Mouse (Mus musculus): ENCODE measurements around the gene Sorcs2. TPM values are rescaled to one million over a fixed set of nuclear protein-coding genes. Genes with fewer than 3 reads are reported as not detected.

The Sorcs2 gene
- polyA plus RNA-seq, 1 experiment from 2014 or later: 10.9 TPM

GRCm38 (mm10) chr5:36220105-36220504 lies 177.8 kb downstream of the Sorcs2 start:
- Histone ChIP-seq H3K9ac (no peak overlapping the region), H3K36me3 (no peaks in the 10 kb centered on the region), H3K4me2 (no peak overlapping the region), H3K4me3 (no peak overlapping the region), H3K27ac (replicated peaks) (no peak overlapping the region), H3K27me3 (replicated peaks) (no peaks in the 10 kb centered on the region), H3K4me1 (0 out of 2 replicates have a peak, but pooled peaks cover 4% of the 10 kb centered on the region), H3K9me3 (peaks cover 6% of the 10 kb centered on the region)
- ATAC-seq (ENCODE audit: extremely low read depth, insufficient number of reproducible peaks, low FRiP score, low TSS enrichment): no peak
- WGBS: 84% methylated on average over 4 of the region's 4 CpGs

GRCm38 (mm10) chr5:36213310-36213709 lies 184.6 kb downstream of the Sorcs2 start:
- Histone ChIP-seq H3K36me3 (peaks cover 4% of the 10 kb centered on the region; the same call in 1 of the 2 replicates), H3K27me3 (replicated peaks) (no peaks in the 10 kb centered on the region), H3K4me1 (0 out of 2 replicates have a peak, but pooled peaks cover 5% of the 10 kb centered on the region), H3K27ac (replicated peaks) (no peak overlapping the region), H3K9ac (no peak overlapping the region), H3K9me3 (peaks cover 14% of the 10 kb centered on the region), H3K4me2 (no peak overlapping the region), H3K4me3 (no peak overlapping the region)
- WGBS: 70% methylated on average over 10 of the region's 10 CpGs
- ATAC-seq (ENCODE audit: extremely low read depth, insufficient number of reproducible peaks, low FRiP score, low TSS enrichment): no peak

GRCm38 (mm10) chr5:36208803-36209202 lies 189.1 kb downstream of the Sorcs2 start:
- no peak for ATAC-seq (ENCODE audit: extremely low read depth, insufficient number of reproducible peaks, low FRiP score, low TSS enrichment)
- H3K27ac ChIP-seq (replicated peaks): no peak overlapping the region
- no peak overlapping the region for H3K4me3 ChIP-seq
- peaks cover 12% of the 10 kb centered on the region for H3K4me1 ChIP-seq
- H3K9ac ChIP-seq: no peak overlapping the region
- no peaks in the 10 kb centered on the region for H3K27me3 ChIP-seq (replicated peaks)
- H3K9me3 ChIP-seq: no peaks in the 10 kb centered on the region
- H3K36me3 ChIP-seq: no peaks in the 10 kb centered on the region
- no peak overlapping the region for H3K4me2 ChIP-seq
- WGBS: 79% methylated on average over 3 of the region's 3 CpGs

- WGBS: 61% methylated on average over 11 of the region's 11 CpGs
- no peaks in the 10 kb centered on the region for H3K27me3 ChIP-seq (replicated peaks)
- ATAC-seq (ENCODE audit: extremely low read depth, insufficient number of reproducible peaks, low FRiP score, low TSS enrichment): no peak
- H3K4me3 ChIP-seq: no peak overlapping the region
- H3K4me1 ChIP-seq: peaks cover 21% of the 10 kb centered on the region
- no peak overlapping the region for H3K27ac ChIP-seq (replicated peaks)
- no peak overlapping the region for H3K9ac ChIP-seq
- H3K9me3 ChIP-seq: no peaks in the 10 kb centered on the region
- H3K4me2 ChIP-seq: no peak overlapping the region
- H3K36me3 ChIP-seq: no peaks in the 10 kb centered on the region
These were observed 192.5 kb downstream of the Sorcs2 start for GRCm38 (mm10) chr5:36205397-36205796.

- no peak for ATAC-seq (ENCODE audit: extremely low read depth, insufficient number of reproducible peaks, low FRiP score, low TSS enrichment)
- 80% methylated on average over 10 of the region's 10 CpGs for WGBS
- Histone ChIP-seq H3K9me3 (no peaks in the 10 kb centered on the region), H3K4me3 (no peak within 1 kb of the TSS), H3K4me1 (peaks cover 16% of the 10 kb centered on the region), H3K36me3 (no peaks in the 10 kb centered on the region), H3K9ac (no peak within 1 kb of the TSS), H3K27ac (replicated peaks) (no peak within 1 kb of the TSS), H3K4me2 (no peak within 1 kb of the TSS), H3K27me3 (replicated peaks) (no peaks in the 10 kb centered on the region)
These were observed 194.0 kb downstream of the Sorcs2 start, which contains the start of gene Psapl1 for GRCm38 (mm10) chr5:36203916-36204315. Psapl1 (plus strand) TSS chr5:36204021.

GRCm38 (mm10) chr5:36203421-36203820 lies 194.5 kb downstream of the Sorcs2 start:
- H3K27me3 ChIP-seq (replicated peaks): no peaks in the 10 kb centered on the region

GRCm38 (mm10) chr5:36202781-36203180 lies 195.2 kb downstream of the Sorcs2 start:
- H3K4me2 ChIP-seq: no peak overlapping the region
- H3K27me3 ChIP-seq (replicated peaks): no peaks in the 10 kb centered on the region
- WGBS: 62% methylated on average over 5 of the region's 5 CpGs
- H3K4me1 ChIP-seq: peaks cover 14% of the 10 kb centered on the region
- no peak overlapping the region for H3K4me3 ChIP-seq
- no peaks in the 10 kb centered on the region for H3K9me3 ChIP-seq
- H3K36me3 ChIP-seq: no peaks in the 10 kb centered on the region
- no peak overlapping the region for H3K9ac ChIP-seq
- ATAC-seq (ENCODE audit: extremely low read depth, insufficient number of reproducible peaks, low FRiP score, low TSS enrichment): no peak
- H3K27ac ChIP-seq (replicated peaks): no peak overlapping the region

More at GRCm38 (mm10) chr5:36203421-36203820, 194.5 kb downstream of the Sorcs2 start:
- H3K36me3 ChIP-seq: no peaks in the 10 kb centered on the region
- WGBS: 81% methylated on average over 5 of the region's 5 CpGs
- no peak overlapping the region for H3K4me2 ChIP-seq
- peaks cover 16% of the 10 kb centered on the region for H3K4me1 ChIP-seq
- no peak for ATAC-seq (ENCODE audit: extremely low read depth, insufficient number of reproducible peaks, low FRiP score, low TSS enrichment)
- H3K4me3 ChIP-seq: no peak overlapping the region
- no peaks in the 10 kb centered on the region for H3K9me3 ChIP-seq
- H3K9ac ChIP-seq: no peak overlapping the region
- H3K27ac ChIP-seq (replicated peaks): no peak overlapping the region

GRCm38 (mm10) chr5:36199519-36199918 lies 198.4 kb downstream of the Sorcs2 start:
- H3K9ac ChIP-seq: no peak overlapping the region
- H3K27ac ChIP-seq (replicated peaks): no peak overlapping the region
- H3K36me3 ChIP-seq: no peaks in the 10 kb centered on the region
- H3K4me1 ChIP-seq: peaks cover 14% of the 10 kb centered on the region
- no peak overlapping the region for H3K4me3 ChIP-seq
- no peak overlapping the region for H3K4me2 ChIP-seq
- no peaks in the 10 kb centered on the region for H3K27me3 ChIP-seq (replicated peaks)
- 69% methylated on average over 1 of the region's 1 CpGs for WGBS
- no peaks in the 10 kb centered on the region for H3K9me3 ChIP-seq
- ATAC-seq (ENCODE audit: extremely low read depth, insufficient number of reproducible peaks, low FRiP score, low TSS enrichment): no peak

- Histone ChIP-seq H3K4me3 (no peak overlapping the region), H3K36me3 (no peaks in the 10 kb centered on the region), H3K4me2 (no peak overlapping the region), H3K27ac (replicated peaks) (no peak overlapping the region), H3K27me3 (replicated peaks) (no peaks in the 10 kb centered on the region), H3K9ac (no peak overlapping the region), H3K4me1 (peaks cover 10% of the 10 kb centered on the region), H3K9me3 (no peaks in the 10 kb centered on the region)
- WGBS: 79% methylated on average over 4 of the region's 4 CpGs
- no peak for ATAC-seq (ENCODE audit: extremely low read depth, insufficient number of reproducible peaks, low FRiP score, low TSS enrichment)
These were observed 202.5 kb downstream of the Sorcs2 start for GRCm38 (mm10) chr5:36195436-36195835.

- Histone ChIP-seq H3K4me1 (peaks cover 10% of the 10 kb centered on the region), H3K4me2 (no peak overlapping the region), H3K9ac (no peak overlapping the region), H3K27me3 (replicated peaks) (no peaks in the 10 kb centered on the region), H3K4me3 (no peak overlapping the region), H3K9me3 (no peaks in the 10 kb centered on the region), H3K36me3 (no peaks in the 10 kb centered on the region), H3K27ac (replicated peaks) (no peak overlapping the region)
- ATAC-seq (ENCODE audit: extremely low read depth, insufficient number of reproducible peaks, low FRiP score, low TSS enrichment): no peak
- WGBS: 49% methylated on average over 4 of the region's 4 CpGs
These were observed 203.3 kb downstream of the Sorcs2 start for GRCm38 (mm10) chr5:36194631-36195030.

GRCm38 (mm10) chr5:36192677-36193076 lies 205.3 kb downstream of the Sorcs2 start:
- no peak overlapping the region for H3K9ac ChIP-seq
- ATAC-seq (ENCODE audit: extremely low read depth, insufficient number of reproducible peaks, low FRiP score, low TSS enrichment): no peak
- no peak overlapping the region for H3K4me3 ChIP-seq
- WGBS: 69% methylated on average over 2 of the region's 2 CpGs
- H3K36me3 ChIP-seq: no peaks in the 10 kb centered on the region
- 0 out of 2 replicates have a peak, but pooled peaks cover 4% of the 10 kb centered on the region for H3K27me3 ChIP-seq (replicated peaks)
- H3K27ac ChIP-seq (replicated peaks): no peak overlapping the region
- H3K4me2 ChIP-seq: no peak overlapping the region
- peaks cover 10% of the 10 kb centered on the region for H3K4me1 ChIP-seq
- no peaks in the 10 kb centered on the region for H3K9me3 ChIP-seq

GRCm38 (mm10) chr5:36191876-36192275 lies 206.1 kb downstream of the Sorcs2 start:
- H3K9me3 ChIP-seq: no peaks in the 10 kb centered on the region
- H3K36me3 ChIP-seq: no peaks in the 10 kb centered on the region
- H3K4me1 ChIP-seq: peaks cover 10% of the 10 kb centered on the region
- H3K9ac ChIP-seq: no peak overlapping the region
- ATAC-seq (ENCODE audit: extremely low read depth, insufficient number of reproducible peaks, low FRiP score, low TSS enrichment): no peak
- H3K4me2 ChIP-seq: no peak overlapping the region
- WGBS: 84% methylated on average over 3 of the region's 3 CpGs
- 0 out of 2 replicates have a peak, but pooled peaks cover 4% of the 10 kb centered on the region for H3K27me3 ChIP-seq (replicated peaks)
- H3K4me3 ChIP-seq: no peak overlapping the region
- no peak overlapping the region for H3K27ac ChIP-seq (replicated peaks)
